Comparison of ENCODE assay signal across 16 mouse cellular contexts in genomic region chr10:111178024-111178423, GRCm38 (mm10). TPM values are rescaled to one million over a fixed set of nuclear protein-coding genes. Genes with fewer than 3 reads are reported as not detected.
DNase-seq lines count a peak whose midpoint lies in the region; ATAC-seq and TF ChIP-seq lines count a peak whose summit lies in the region.
"Had no signal": no experiment of that assay in that cellular context is flagged by ENCODE, and none has a peak within 500 bp of the region (broad histone marks: within the 10 kb centered on the region; RNA-seq: fewer than 3 reads in every experiment).

No protein-coding gene starts in this region.

- H3K4me3 ChIP-seq in heart, embryonic 15.5 days, result no peak overlapping the region
- no peak overlapping the region for H3K4me3 ChIP-seq in cerebellum, adult 2 months (replicated peaks; ENCODE audit: insufficient read depth, low read depth, low read length)
- H3K4me3 ChIP-seq: erythroblast, embryonic 14.5 days; limb, embryonic 12.5 days; lung, embryonic 15.5 days; neural tube, embryonic 12.5 days had no signal

- H3K9ac ChIP-seq in heart, embryonic 15.5 days, result no peak overlapping the region
- H3K9ac ChIP-seq: limb, embryonic 12.5 days; lung, embryonic 15.5 days; neural tube, embryonic 12.5 days had no signal

- no peak for TF ChIP-seq POLR2A in cerebellum, adult 2 months (IDR thresholded peaks at IDR 0.05; ENCODE audit: borderline replicate concordance, insufficient read depth, low read length)

- H3K9me3 ChIP-seq in heart, embryonic 15.5 days (replicated peaks), result no peaks in the 10 kb centered on the region
- H3K9me3 ChIP-seq: limb, embryonic 12.5 days; lung, embryonic 15.5 days; neural tube, embryonic 12.5 days had no signal

- H3K27ac ChIP-seq in heart, embryonic 15.5 days, result no peak overlapping the region
- no peak overlapping the region for H3K27ac ChIP-seq in cerebellum, adult 2 months (ENCODE audit: insufficient read depth, low read length)
- H3K27ac ChIP-seq: limb, embryonic 12.5 days; lung, embryonic 15.5 days; neural tube, embryonic 12.5 days had no signal

- ATAC-seq in heart, embryonic 15.5 days (replicated peaks; ENCODE audit: insufficient number of reproducible peaks, insufficient read depth, low FRiP score, low read depth), result peak; percentile 54; the same call in 1 of the 2 replicates
- peak; percentile 55 for ATAC-seq in common myeloid progenitor, adult 5-6 weeks (replicated peaks; ENCODE audit: low read depth, poor library complexity, severe bottlenecking)
- ATAC-seq: inflammation-experienced regulatory T-cells, adult 6 months had no signal

- no peaks in the 10 kb centered on the region for H3K36me3 ChIP-seq in heart, embryonic 15.5 days
- H3K36me3 ChIP-seq: limb, embryonic 12.5 days; lung, embryonic 15.5 days; neural tube, embryonic 12.5 days had no signal

- 70% methylated on average over 7 of the region's 7 CpGs for WGBS in heart, embryonic 15.5 days
- 97% methylated on average over 7 of the region's 7 CpGs for WGBS in cerebellum, adult 2 months

- H3K4me2 ChIP-seq in heart, embryonic 15.5 days, result no peak overlapping the region
- H3K4me2 ChIP-seq: limb, embryonic 12.5 days; lung, embryonic 15.5 days; neural tube, embryonic 12.5 days had no signal

- DNase-seq in heart, adult 18-20 months, result no peak
- DNase-seq in left cerebral cortex, postnatal 14 days (ENCODE audit: low spot score in 2 of 2), result peak; percentile 65 to 67
- peak; percentile 55 to 75 for DNase-seq in right cerebral cortex, postnatal 36 days (ENCODE audit: low spot score in 2 of 2)
- DNase-seq in cerebellum, adult 2 months, result no peak
- no peak for DNase-seq in embryo, embryonic 10 days (ENCODE audit: low spot score)
- DNase-seq in lung, postnatal 25 days (ENCODE audit: low spot score), result no peak
- DNase-seq: heart, postnatal 36 days; kidney, postnatal 36 days; midbrain, embryonic 14.5 days had no signal

- intact Hi-C loops in left cerebral cortex, postnatal 14 days (cut with DNase I), result no loop called here

- TF ChIP-seq CTCF in cerebellum, adult 2 months (IDR thresholded peaks at IDR 0.05; ENCODE audit: borderline replicate concordance, insufficient read depth, low read depth, low read length), result no peak

- H3K27me3 ChIP-seq in heart, embryonic 15.5 days, result no peaks in the 10 kb centered on the region
- no peaks in the 10 kb centered on the region for H3K27me3 ChIP-seq in cerebellum, adult 2 months (ENCODE audit: control insufficient read depth, insufficient read depth, low read length)
- H3K27me3 ChIP-seq: limb, embryonic 12.5 days; lung, embryonic 15.5 days; neural tube, embryonic 12.5 days had no signal

- H3K4me1 ChIP-seq in heart, embryonic 15.5 days (replicated peaks), result peaks cover 62% of the 10 kb centered on the region
- peaks cover 23% of the 10 kb centered on the region for H3K4me1 ChIP-seq in cerebellum, adult 2 months (ENCODE audit: control insufficient read depth, insufficient read depth, low read length)
- H3K4me1 ChIP-seq: limb, embryonic 12.5 days; lung, embryonic 15.5 days; neural tube, embryonic 12.5 days had no signal

RNA-seq across cellular contexts. Expression of gene Osbpl8, which starts 13.5 kb away (rescaled TPM):
- 26.9 and 32.8 TPM in 2 replicates for polyA plus RNA-seq in heart, embryonic 15.5 days (2015; fragmentation: Nextera tagmentation; extraction: Ambion mirVana)
- total RNA-seq in heart, adult 18-20 months (2021), result 10 to 100 TPM; 80.7 to 92.2 TPM
- 163 and 167 TPM in 2 replicates for total RNA-seq in common myeloid progenitor, adult 5-6 weeks (2017)
- total RNA-seq in left cerebral cortex, postnatal 14 days (2021), result 10 to 100 TPM; 75.1 to 77.7 TPM
- polyA plus RNA-seq in cerebellum, adult 2 months (2012; rRNA removed), result 18.4 and 19.4 TPM in 2 replicates

Comparison
In these comparisons a context has a peak if more than half of its experiments do, and no peak if none do; other contexts are left out.
1. DNase-seq: peak in left cerebral cortex, postnatal 14 days (2 of 2) and right cerebral cortex, postnatal 36 days (2 of 2); none in heart, adult 18-20 months (0 of 2), cerebellum, adult 2 months (0 of 2), embryo, embryonic 10 days (single experiment) and lung, postnatal 25 days (single experiment).